Mouse (Mus musculus) brain, adult 2 months (tissue): ENCODE data around the gene Bcar3.

Source experiments
- DNase-seq: peaks from one replicate; pipeline ENCODE4 v3.0.0; 2011; ENCODE audit warnings: low read depth, low spot score

Gene Bcar3

GRCm38 (mm10) chr3:122292300-122293222 lies 1.4 kb upstream of the Bcar3 start:
- DNase-seq = peak; percentile 94

GRCm38 (mm10) chr3:122293223-122293953 lies 548 bp upstream of the Bcar3 start:
- peak; percentile 84 for DNase-seq

- DNase-seq = peak; percentile 91
Measured at GRCm38 (mm10) chr3:122295511-122295910, 1.6 kb downstream of the Bcar3 start.

- DNase-seq = peak; percentile 63
Measured at GRCm38 (mm10) chr3:122296979-122297378, 3.0 kb downstream of the Bcar3 start.

- peak; percentile 95 for DNase-seq
Measured at GRCm38 (mm10) chr3:122300983-122301919, 7.3 kb downstream of the Bcar3 start.

GRCm38 (mm10) chr3:122304560-122304959 lies 10.6 kb downstream of the Bcar3 start:
- DNase-seq = no peak

GRCm38 (mm10) chr3:122307894-122308671 lies 14.1 kb downstream of the Bcar3 start:
- DNase-seq = no peak

- no peak for DNase-seq
Measured at GRCm38 (mm10) chr3:122308981-122309380, 15.0 kb downstream of the Bcar3 start.

GRCm38 (mm10) chr3:122312078-122312477 lies 18.1 kb downstream of the Bcar3 start:
- peak; percentile 84 for DNase-seq

- no peak for DNase-seq
Measured at GRCm38 (mm10) chr3:122312936-122313629, 19.1 kb downstream of the Bcar3 start.

- no peak for DNase-seq
Measured at GRCm38 (mm10) chr3:122313936-122314335, 20.0 kb downstream of the Bcar3 start.

- no peak for DNase-seq
Measured at GRCm38 (mm10) chr3:122316621-122317020, 22.7 kb downstream of the Bcar3 start.

GRCm38 (mm10) chr3:122317339-122317738 lies 23.4 kb downstream of the Bcar3 start:
- DNase-seq = peak; percentile 33

- DNase-seq = no peak
Measured at GRCm38 (mm10) chr3:122322226-122322625, 28.3 kb downstream of the Bcar3 start.

GRCm38 (mm10) chr3:122323841-122324240 lies 29.9 kb downstream of the Bcar3 start:
- no peak for DNase-seq

- DNase-seq = no peak
Measured at GRCm38 (mm10) chr3:122324528-122324927, 30.6 kb downstream of the Bcar3 start.

GRCm38 (mm10) chr3:122330484-122330883 lies 36.5 kb downstream of the Bcar3 start:
- DNase-seq = peak; percentile 32

- DNase-seq = peak; percentile 29
Measured at GRCm38 (mm10) chr3:122333493-122333892, 39.6 kb downstream of the Bcar3 start.

GRCm38 (mm10) chr3:122333902-122334301 lies 40.0 kb downstream of the Bcar3 start:
- DNase-seq = peak; percentile 31

- no peak for DNase-seq
Measured at GRCm38 (mm10) chr3:122334375-122334774, 40.4 kb downstream of the Bcar3 start.
